Mouse (Mus musculus) cerebellum, postnatal 4 days (tissue): Measurements from ENCODE around the gene Vmn2r45.
"Not testable (repeated sequence)": the region's sequence is repeated elsewhere in the genome, so short reads cannot be mapped to it uniquely, and the experiment has no call there.

Experiments
- DNase-seq, 2 experiments: peaks; one replicate each; pipeline ENCODE4 v3.0.0; 2022; ENCODE audit warnings: low spot score in 2 of 2, mixed read lengths in 1 of 2

The Vmn2r45 gene

GRCm38 (mm10) chr7:8488975-8489374 lies at the start of gene Vmn2r45:
Gene Vmn2r45 (minus strand): TSS chr7:8489075.
- DNase-seq, result not testable (repeated sequence)
